Mouse (Mus musculus): ENCODE results near the gene Fgfr2.
"Not testable (repeated sequence)": the region's sequence is repeated elsewhere in the genome, so short reads cannot be mapped to it uniquely, and the experiment has no call there.

Fgfr2 gene

DNA sequence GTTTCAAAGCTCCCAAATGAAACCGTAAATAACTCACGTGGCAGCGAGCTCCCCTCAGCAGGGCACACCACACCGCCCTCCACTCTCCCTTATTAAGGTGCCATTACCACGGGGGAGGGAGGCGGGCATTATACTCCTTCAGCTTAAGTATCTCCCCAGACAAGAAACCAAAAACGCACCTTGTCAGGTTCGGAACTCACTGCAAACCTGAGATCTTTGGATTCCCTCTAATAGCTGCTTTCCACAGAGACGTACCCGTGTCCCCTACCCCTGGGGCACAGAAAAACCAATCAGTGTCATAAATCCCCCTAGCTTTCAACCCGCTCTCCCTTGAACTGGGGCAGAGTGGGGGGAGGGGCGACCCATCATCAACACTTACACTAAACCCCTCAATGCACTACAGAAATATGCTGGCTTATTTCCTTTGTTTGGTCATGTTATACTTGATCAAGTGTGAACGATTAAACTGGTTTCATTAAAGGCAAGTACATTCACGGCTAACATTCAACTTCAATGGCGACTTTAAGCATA, 2.9 kb downstream of the Fgfr2 start:
- no peak for DNase-seq (ENCODE audit: low spot score in 2 of 2)

DNA sequence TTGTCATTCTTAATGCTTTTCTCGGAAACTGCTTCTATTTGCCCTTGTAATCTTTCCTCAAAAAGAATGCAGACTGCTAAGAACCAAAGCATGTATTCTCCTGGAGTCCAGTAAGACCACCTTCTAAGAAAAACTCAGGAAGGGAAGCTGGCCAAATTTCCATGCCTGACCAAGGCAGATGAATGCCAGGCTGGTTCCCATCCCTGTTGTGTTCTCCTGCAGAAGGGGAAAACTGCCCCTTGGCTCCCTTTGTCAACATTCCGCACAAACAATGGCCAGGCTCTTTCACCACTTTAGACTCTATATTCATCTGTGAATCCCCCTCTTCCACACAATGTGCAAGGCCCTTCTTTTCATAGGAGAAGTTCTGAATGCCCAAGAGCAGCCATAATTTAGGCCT, 5.3 kb downstream of the Fgfr2 start:
- DNase-seq (ENCODE audit: low spot score in 2 of 2), result no peak

DNA sequence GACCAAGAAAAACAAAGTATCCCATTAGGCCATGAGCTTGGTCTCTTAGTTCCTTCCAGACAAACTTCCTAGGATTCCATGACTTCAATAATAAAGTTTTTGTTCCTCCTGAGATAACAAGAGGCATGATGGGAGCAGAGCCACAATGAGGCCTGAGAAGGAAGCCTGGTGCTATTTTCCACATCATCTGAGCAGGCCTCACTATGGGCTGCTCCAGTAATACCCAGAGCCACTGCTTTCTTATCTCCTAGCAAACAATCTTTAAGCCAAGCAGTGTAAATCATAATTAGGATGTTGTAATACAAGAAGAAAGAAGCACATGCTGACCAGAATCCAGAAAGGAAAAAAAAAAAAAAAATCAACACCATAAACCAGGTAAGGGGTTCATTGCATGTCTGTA, 6.6 kb downstream of the Fgfr2 start:
- no peak for DNase-seq (ENCODE audit: low spot score in 2 of 2)

DNA sequence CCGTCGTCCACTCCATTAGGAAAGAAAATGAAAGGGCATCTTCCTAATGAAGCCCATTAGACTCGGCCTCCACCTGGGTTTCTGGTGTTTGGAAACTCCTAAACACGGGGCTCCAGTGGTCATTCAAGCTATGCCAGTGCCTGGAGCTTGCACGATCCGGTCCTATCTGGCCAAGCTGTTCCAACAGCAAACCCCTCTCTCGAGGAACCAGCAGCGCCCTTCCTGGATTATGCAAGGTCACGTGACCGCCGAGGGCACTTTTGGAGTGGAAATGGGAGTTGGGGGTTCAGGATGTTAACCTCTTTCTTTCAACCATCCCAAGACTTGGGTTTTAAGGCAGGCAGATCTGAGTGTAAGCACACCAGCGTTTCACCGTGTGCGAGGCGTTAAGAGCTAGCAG, 7.3 kb downstream of the Fgfr2 start:
- DNase-seq (ENCODE audit: low spot score in 2 of 2), result no peak

DNA sequence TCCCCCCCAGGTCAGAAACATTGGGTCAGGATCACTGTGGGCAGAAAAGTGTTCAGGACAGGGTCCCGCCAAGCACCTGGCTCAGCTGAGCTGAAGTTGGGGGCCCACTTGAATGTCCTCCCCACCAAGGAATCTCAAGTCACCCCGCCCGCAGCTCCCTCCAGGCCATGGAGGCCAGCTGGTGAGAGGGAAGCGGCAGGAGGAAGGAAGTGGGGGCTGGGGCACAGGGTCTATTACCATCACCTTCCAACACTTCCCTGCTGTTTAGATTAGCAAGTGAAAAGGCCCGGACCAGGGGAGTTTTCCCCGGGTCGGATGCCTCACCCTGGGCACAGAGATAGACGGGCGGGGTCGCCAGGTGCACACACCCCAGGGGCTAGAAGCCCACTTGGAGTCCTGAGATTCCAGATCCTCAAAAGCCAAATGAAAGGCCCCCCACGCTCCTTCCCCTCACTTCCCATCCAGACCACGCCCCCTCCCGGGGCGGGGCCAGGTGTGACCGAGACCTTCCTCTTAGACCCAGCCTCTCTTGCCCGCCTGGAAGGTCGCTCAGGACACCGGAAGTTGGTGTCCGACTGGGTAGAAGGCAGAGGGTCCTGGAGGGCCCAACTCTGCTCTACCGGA, 8.2 kb downstream of the Fgfr2 start:
- DNase-seq (ENCODE audit: low spot score in 2 of 2), result no peak

DNA sequence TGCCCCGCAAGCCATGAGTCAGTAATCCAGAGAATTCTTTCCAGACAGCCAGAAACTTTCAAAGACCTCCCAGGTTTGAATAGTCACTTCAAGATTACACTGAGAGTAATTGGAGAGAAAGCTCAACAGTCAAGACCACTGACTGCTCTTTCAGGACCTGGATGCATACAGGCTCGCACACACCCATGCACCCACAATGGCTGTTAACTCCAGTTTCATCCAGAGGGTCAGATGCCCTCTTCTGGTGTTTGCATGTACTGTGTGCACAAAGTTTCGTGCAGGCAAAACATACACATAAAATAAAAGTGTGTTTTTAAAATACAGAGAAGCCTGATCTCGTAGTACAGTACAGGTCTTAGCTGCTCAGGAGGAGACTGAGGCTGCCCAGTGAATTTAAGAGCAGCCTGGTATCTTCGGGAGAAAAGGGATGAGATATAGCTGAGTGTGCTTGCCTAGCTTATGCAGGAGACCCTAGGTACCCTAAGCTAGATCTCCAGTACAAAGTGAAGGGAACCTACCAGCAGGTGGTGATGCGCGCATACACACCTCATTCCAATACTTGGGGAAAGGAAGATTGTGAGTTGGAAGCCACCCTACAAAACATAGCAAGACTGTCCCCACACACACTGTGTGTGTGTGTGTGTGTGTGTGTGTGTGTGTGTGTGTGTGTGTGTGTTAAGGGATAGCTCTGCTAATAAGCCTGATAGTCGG, 9.8 kb downstream of the Fgfr2 start:
- DNase-seq (ENCODE audit: low spot score in 2 of 2), result no peak

DNA sequence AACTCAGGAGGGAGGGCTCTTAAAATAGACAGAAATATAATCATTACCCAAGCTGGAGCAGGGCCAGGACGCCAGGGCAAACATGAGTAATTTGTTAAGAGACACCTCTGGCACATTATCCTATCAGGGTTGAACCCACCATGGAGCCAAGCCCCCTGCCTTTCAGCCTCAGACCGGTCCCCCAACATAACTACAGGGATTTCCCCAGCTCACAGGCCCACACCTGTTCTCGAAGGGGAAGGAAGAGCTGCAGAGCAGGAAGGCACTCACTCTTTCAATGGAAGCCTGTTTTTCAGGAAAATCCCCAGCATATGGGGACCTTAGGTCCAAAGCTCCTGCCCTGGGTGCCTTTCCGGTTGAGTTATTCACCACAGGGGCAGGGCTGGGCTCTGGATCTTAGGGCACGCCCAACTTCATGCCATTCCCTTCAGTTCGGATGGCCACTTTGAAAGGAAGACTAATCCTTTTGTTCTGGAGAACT, 10.8 kb downstream of the Fgfr2 start:
- DNase-seq (ENCODE audit: low spot score in 2 of 2), result no peak

DNA sequence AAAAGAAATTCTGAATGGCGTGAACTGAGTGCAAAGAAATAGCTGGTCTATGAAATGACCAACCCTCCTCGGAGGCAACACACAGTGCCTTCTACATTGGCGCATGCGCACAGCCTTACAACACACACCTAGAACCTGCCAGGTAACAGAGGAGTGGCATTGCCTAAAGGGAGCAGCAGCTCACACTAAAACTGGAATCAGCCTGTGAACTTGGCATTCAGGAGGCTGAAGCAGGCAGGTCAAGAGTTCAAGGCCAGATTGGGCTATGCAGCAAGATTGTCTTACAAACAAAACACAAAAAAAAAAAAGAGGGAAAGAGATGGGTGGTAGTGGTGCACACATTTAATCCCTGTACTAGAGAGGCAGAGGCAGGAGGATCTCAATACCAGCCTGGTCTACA, 13.7 kb downstream of the Fgfr2 start:
- DNase-seq (ENCODE audit: low spot score in 2 of 2), result no peak

DNA sequence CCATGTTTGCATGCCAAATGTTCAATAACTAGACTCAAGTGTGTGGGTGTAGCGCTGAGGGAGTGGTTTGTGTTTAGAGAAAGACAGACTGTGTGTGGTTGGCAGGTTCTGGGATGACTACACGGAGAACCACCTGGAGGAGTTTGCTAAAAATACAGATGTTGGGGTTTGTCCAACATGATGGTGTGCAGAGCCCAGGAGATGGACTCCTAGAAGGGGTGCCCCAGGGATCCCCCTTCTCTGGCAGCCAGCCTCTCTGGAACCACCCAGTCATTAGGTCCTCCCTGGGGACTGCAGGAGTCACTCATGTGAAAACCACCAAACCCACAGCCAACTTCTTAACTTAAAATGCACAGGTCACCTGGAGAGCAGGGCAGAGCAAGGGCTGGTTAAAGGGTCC, 14.5 kb downstream of the Fgfr2 start:
- DNase-seq (ENCODE audit: low spot score in 2 of 2), result no peak

DNA sequence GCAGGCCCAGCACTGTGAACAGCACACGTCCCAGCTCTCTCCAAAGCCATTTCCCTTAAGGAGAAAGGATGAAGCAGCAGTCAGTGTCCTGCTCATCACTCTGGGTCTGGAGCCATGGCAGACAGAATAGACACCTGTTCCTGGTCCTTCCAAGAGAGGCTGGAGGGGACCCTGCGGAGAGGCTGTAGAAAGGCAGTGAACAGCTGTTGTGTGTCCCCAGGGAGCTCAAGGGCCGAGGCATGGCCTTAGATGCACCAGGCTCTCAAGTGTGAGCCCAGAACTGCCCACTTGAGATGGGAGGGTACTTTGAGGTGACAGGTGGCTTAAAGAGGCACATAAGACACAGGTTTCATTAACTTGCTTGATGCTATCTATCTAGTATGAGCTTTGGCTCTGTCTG, 20.6 kb downstream of the Fgfr2 start:
- no peak for DNase-seq (ENCODE audit: low spot score in 2 of 2)

DNA sequence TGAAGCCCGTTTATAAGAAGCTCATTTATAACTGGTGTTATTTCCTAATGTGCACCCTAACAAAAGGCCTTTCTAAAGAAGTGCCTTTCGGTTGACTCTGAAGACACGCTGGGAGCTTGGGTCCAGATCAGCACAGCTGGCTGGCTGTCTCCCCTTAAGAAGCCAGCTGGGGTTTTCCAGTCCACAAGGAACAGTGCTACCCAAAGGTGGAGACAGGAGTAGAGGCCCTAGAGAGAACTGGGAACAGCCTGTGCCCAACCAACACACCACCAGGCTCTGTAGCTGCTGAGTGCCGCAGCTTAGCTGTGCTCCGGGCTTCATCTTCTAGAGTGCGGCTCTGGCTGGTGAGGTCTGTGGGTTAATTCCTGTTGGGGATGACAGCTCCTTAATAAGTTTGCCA, 22.1 kb downstream of the Fgfr2 start:
- DNase-seq (ENCODE audit: low spot score in 2 of 2), result no peak

DNA sequence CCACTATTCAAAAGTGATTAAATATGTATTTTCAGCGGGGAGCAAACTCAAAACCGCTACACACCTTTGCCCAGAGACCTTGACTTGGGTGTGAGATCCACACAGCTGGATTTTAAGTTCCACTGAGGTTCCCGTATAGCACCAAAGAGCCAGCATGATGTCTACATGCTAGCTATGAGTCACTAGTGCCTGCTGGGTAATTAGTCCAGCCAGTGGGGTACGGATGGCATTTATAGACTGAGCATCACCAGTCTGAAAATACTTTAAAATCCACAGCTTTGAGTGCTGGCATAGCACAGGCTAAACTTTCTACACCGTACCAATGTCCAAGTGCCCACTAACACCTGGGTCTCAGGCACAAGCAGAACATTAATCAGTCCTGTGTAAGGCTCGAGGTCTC, 23.0 kb downstream of the Fgfr2 start:
- no peak for DNase-seq (ENCODE audit: low spot score in 2 of 2)

DNA sequence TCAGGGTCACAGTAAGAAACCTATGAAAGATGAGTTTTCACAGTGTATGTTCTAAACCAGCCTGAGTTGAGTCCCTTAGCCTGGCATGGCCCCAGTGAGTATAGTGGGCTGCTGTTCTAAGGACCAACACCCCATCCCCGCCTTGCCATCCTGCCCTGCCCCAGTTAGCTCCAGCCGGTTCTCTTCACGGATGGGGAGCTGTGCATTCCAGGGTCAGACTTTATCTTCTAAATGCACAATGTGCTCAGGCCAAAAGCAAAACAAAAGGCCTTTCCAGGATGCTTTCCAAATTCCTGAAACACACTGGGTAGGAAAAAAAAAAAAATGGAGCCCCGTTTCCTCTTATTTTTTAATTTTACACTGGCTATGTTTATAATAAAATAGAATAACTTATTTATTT, 23.9 kb downstream of the Fgfr2 start:
- DNase-seq (ENCODE audit: low spot score in 2 of 2), result no peak

DNA sequence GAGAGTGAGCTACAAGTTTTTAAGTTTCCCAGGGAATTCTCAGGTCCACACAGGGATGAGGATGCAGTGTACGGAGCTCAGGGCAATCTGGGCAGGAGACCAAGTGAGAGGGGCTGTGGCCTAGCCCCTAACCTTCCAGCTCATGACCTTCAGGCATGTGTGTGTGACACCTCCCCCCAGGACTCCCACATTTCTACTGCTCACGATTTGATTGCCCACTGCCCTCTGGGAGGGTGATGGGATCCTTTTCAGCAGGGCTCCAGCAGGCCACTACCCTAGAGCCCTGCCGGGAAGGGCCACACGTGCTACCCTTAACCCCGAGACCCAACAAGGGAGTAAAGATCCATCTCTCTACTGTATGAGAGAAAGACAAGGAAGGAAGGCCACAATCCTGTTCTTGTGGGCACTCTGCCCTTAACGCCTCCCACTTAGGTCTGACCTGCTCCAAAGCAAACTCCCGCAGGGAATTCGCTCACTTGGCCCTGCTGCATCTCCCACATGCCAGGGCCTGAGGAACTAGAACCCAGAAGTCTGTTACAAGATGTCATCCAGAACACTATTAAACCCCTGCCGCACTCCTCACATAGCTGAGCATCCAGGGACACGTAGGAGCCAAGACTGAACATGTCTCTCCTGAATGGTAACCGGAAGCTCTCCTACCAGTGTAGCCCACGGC, 24.9 kb downstream of the Fgfr2 start:
- DNase-seq (ENCODE audit: low spot score in 2 of 2), result no peak

DNA sequence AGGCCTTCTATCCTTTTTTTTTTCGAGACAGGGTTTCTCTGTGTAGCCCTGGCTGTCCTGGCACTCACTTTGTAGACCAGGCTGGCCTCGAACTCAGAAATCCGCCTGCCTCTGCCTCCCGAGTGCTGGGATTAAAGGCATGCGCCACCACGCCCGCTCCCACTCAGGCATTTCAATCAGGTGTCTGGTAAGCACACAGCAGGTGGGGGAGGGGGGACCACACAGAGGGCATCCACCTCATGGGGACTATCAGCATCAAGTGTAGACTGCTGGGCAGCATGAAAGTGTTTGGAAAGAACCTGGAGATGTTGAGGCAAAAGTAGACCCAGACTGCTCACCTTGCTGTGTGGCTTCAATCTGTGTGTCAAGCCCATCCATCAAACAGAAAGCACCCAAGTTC, 27.5 kb downstream of the Fgfr2 start:
- DNase-seq (ENCODE audit: low spot score in 2 of 2), result not testable (repeated sequence)

DNA sequence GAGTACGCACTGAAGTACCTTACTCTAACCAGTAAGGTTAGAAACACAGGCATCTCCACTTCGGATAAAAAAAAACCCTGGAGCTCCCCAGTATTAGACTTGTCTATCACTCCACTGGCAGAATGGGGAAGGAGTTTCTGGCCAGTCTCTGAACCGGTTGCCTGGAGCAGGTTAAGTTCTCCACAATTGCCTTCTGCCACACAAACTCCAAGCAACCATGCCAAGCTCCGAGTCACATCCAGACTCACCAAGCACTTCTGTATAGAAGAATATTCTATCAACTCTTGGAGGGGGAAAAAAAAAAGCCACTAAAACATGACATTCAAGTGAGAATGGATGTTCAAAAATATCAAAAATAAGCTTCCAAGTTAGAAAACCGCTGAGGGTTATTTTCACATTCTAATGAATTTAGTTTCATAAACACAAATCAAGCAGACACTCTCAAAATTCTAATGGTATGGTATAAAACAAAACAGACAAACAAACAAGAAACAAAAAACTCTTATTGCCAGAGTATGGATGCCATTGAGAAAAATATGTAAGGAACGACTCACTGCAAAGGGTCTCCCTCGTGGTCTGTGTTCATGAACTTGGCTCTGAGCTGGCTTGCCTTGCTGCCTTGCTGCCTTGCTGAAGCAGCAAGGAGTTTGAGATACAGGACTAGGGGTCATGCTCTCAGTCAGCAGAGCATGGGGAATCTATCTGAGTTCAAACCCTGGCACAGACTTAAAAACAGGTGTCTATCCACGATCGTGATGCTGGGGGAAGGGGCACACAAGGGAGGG, 28.2 kb downstream of the Fgfr2 start:
- no peak for DNase-seq (ENCODE audit: low spot score in 2 of 2)

DNA sequence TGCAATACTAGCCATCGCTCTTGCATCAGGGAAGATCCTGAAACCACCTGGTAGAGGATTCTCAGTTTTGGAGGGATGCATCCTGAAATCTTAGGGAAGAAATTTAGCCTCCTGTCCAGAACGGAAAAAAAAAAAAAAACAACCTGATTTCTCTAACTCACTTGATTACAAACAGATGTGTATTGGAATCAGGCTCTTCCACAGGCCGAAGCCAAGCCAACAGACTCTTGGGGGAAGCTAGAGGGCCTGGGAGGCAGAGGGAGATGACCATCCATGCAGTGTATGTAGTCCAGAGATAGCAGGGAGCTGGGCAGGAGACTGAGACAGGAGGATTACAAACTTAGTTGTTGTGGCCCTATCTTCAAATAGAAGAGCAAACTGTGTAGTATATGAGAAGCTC, 29.0 kb downstream of the Fgfr2 start:
- no peak for DNase-seq (ENCODE audit: low spot score in 2 of 2)

DNA sequence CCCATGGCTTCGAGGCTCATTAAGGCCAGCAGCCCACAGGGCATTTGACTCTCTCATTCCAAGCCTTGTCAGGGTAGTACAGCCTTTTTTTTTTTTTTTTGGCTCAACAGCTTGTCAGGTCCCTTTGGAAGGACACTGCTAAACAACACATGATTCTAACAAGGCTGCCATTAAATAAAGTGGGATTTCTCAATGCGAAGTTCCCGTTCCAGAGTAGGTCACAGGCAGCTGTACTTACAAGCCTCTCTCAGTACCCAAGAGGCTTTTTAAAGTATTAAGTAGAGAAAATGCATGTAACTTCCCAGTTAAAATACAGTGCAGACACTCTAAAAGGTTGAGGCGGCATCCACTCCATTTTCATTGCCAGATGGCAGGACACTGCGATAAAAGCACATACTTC, 29.4 kb downstream of the Fgfr2 start:
- no peak for DNase-seq (ENCODE audit: low spot score in 2 of 2)

DNA sequence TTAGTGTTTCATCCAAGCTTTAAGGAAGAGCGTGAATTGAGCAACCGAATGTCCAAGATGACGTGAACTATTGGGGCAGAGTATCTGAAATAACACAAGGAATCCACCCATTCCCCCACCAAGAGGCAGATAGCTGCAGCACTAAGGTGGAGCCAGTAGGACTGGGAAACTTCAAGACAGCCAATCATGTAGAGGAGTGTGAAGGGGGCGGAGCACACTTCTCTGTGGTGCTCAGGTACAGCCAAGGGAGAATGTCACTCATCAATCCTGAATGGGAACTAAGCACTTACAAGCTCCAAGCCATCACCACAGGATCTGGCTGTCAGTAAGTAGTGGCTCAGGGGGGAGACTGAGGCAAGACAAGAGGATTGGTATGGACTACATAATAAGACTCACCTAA, 32.5 kb downstream of the Fgfr2 start:
- no peak for DNase-seq (ENCODE audit: low spot score in 2 of 2)

DNA sequence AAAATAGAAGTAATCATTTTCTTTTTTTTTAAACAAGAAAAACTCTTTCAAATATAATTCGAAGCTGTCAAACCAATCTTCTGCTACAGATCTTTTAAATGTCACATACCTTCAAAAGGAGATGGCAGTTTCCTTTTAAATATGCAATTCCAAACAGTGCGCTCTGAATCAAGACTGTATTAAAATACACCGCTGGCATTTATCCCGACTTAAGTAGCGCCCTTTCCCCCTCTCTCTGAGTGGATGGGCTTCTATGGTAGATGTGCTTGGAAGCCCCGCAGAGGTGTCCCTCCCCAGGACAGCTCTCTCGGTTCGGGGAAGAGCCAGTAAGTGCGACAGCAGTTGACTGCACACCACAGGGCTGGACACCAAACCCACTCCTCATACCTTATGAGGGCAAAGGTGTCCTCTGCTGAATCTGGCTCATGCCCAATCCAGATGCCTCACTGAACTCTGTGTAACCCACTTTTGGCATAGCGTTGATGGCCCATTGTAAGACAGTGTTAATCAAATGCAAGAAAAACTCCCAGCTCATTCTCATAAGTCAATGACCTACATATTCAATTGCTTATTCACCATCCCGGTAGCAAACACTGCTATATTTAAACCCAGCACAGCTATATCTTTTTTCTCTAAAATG, 33.4 kb downstream of the Fgfr2 start:
- no peak for DNase-seq (ENCODE audit: low spot score in 2 of 2)

DNA sequence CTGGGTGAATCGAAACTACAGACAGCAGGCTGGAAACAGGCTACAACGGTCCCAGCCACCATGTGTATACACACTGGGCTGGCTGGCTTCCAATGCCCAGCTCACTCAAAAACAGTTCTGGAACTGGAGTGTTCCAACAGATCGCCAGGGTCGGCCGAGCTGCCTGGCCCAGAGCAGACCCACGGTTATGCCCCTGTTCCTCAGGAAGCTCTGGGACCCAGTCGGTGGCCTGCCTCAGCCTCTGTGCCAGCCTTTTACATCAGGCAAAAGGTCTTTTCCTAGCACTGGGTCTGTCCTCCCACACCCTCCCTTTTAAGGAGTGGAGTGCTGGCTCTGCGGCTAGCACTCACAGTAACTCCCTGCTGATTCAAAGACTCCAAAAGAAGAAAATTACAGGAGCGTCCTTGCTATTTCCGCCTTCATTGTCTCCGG, 34.3 kb downstream of the Fgfr2 start:
- peak; percentile 42 to 63 for DNase-seq (ENCODE audit: low spot score in 2 of 2)

DNA sequence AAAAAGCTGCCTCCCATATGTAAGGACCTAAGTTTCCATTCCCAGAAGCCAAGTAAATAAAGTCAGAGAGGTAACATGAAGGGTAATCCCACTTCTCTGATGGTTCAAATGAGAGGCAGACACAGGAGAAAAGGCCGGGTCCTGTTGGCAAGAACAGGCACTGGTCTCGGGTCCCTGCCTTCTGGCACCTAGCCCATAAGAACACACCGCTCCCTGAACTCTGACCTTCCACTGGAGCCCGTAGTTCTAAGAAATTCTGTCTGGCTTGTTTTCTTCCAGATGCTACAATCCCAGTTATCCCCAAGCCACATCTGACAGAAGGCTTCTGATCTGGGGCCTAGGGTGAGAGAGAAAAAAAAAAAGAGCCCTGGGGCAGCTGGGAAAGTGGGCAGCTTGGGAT, 34.7 kb downstream of the Fgfr2 start:
- no peak for DNase-seq (ENCODE audit: low spot score in 2 of 2)
